Mouse (Mus musculus): Measurements from ENCODE around the gene Pck2.

Pck2 gene

DNA sequence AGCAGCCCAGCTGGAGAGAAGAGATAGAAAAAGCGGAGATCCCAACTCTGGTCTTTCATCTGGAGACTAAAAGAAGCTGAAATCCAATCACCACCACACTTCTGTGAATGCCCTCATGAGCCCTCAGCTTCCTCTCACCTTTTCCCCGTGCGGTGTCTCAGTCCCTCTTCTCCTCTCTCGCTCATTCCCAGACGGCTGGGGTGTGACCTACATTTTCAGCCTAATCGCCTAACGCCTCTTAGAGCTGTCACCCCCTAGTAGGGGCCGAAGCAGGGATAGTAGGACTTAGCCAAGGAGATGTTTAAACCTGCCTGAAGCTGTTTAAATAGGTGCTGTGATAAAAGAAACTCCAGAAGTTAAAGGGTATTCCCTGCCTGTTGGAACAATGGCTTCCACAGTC, 15.3 kb upstream of the Pck2 start, which contains the start of gene Nrl:
Gene Nrl, minus strand, starts transcription at position 197 of the 400 bp plus-strand sequence.
- no peak for ATAC-seq (ENCODE audit: insufficient number of reproducible peaks, low FRiP score, low TSS enrichment)

DNA sequence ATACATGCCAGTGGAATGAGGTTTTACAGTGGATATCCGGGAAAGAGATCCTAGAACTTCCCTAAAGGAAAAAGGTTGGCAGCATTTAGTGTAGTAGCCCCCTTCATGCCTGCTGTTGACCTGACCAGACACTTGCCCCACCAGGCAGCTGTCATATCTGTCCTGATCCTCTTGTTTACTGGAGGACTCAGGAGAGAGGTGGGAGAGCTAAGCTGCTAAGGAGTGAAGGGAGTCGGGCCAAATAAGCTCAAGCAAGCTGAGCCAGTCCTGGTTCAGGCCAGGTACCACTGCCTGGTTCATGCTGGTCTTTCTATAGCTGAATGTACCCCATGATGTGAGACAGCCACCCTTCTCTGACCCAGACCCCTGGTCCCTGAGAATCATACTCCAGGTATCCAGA, 13.4 kb upstream of the Pck2 start:
- ATAC-seq (ENCODE audit: insufficient number of reproducible peaks, low FRiP score, low TSS enrichment), result no peak

DNA sequence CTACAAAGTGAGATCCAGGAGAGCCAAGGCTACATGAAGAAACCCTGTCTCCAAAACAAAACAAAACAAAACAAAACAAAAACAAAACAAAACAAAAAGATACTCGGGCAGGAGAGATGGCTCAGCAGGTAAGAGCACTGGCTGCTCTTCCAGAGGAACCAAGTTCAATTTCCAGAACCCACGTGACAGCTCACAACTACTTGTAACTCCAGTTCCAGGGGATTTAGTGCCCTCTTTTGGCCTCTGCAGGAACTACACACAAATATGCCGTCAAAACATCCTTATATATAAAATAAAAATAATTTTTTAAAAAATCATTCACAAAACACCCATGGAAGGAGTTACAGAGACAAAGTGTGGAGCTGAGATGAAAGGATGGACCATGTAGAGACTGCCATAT, 12.1 kb upstream of the Pck2 start:
- ATAC-seq (ENCODE audit: insufficient number of reproducible peaks, low FRiP score, low TSS enrichment), result no peak

DNA sequence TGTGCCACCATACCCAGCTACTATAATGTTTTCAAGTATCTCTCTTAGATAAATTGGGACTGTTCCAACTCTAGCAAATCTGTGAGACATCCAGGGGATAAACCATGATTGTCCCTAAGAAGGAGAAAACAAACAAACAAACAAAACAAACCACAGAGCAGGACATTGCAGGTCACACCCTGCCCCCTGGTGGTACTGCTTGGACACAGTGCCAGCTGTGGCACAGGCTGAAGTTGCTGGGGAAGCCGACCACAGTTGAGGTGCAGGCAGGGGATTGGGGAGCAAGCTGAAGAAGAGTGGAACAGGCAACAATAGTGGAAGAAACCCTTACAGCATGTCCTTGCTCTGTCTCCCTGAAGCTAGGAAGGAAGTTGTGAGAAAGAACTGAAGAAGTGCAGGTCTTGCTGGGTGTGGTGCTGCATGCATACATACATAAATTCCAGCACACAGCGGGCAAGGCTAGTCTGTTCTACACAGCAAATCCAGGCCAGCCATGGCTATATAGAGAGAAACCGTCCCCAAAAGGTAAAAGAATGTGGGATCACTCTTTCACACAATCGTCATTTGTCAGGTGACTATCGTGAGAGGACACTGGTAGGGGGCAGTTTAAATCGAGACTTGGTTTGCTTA, 3.8 kb upstream of the Pck2 start:
- ATAC-seq (ENCODE audit: insufficient number of reproducible peaks, low FRiP score, low TSS enrichment), result no peak

DNA sequence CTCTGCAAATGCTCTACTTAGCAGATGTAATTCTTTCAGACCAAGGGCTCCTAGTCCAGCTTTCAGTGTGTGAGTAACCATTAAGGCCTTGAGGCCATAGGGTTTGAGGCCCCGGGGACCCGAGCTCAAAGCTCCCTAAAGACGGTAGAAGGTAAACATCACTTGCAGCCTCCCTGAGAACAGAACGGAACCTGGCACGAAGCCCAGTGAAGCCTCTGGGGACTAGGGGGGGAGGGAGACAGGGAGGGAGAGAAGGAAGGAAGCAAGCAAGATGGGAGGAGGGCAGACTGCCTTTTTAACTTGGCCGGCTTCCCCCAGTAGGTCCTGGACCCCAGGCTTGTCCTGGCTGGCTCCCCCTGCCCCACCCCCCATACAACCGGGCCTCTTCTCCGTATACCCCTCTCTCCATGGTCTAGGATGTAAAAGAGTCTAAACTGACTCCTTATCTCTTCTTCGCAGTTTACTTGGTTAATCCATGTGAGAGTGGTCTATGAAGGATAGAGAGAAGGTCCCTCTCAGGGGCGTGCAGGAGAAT, 788 bp downstream of the Pck2 start:
- ATAC-seq (ENCODE audit: insufficient number of reproducible peaks, low FRiP score, low TSS enrichment), result 0 out of 2 replicates have a peak, but pooled peaks have one; percentile 13

DNA sequence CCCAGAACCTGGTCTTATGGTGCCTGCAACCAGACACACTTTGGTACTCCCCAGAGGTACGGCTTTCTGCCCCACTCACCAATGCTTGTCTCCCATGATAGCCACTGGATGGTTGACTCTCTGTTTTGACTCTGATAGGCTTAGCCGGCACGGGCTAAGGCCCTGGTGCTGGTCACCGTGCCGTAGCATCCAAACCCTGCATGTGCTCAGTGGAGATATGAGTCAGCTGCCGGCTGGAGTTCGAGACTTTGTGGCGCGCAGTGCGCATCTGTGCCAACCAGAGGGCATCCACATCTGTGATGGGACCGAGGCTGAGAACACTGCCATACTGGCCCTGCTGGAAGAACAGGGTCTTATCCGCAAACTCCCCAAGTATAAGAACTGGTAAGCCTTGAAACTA, 2.2 kb downstream of the Pck2 start:
- ATAC-seq (ENCODE audit: insufficient number of reproducible peaks, low FRiP score, low TSS enrichment), result no peak

DNA sequence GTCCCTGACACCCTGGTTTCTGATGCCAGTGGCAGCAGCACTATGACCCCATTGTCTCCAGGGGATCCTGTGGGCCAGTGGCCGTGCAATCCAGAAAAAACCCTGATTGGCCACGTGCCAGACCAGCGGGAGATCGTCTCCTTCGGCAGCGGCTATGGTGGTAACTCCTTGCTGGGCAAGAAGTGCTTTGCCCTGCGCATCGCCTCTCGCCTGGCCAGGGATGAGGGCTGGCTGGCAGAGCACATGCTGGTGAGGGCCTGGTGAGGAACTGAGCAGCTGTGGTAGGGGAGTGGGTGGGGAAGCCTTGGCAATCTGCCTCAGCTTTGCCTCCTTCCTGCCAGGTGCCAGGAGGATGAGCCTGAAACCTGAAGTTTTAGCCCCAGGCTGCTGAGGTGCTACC, 4.3 kb downstream of the Pck2 start:
- ATAC-seq (ENCODE audit: insufficient number of reproducible peaks, low FRiP score, low TSS enrichment), result no peak

DNA sequence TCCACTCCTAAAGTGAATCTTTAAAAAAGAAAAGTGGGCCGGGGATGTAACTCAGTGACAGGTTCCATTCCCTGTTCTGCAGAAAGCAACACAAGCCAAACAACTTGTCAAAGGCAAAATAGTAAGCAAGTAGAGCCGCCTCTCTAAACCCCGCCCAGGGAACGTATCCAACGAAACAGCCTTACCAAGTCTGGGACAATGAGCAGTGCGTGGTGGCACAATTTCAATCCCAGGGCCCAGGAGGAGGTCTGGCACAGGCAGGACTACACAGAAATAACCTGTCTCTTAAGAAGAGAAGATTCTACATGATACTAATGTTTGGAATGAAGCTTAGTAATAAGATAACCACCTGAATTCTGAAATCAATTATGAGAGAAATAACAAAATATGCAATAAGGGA, 10.1 kb downstream of the Pck2 start:
- no peak for ATAC-seq (ENCODE audit: insufficient number of reproducible peaks, low FRiP score, low TSS enrichment)

DNA sequence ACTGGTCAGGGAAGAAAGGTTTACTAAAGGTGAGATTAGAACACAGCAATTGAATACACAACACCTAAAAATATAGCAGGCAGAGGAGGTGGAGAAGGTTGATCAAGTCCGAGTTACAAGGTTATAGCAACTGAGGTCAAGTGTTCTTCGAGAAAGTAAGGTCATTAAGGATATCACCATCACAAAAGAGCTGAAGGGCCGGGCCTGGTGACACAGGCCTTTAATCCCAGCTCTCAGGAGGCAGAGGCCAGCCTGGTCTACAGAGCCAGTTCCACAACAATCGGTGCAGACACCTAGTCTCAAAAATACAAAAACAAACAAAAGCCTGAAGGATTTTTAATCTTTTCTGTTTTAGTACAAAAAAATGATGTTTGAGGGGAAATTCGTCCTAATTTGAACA, 11.3 kb downstream of the Pck2 start:
- ATAC-seq (ENCODE audit: insufficient number of reproducible peaks, low FRiP score, low TSS enrichment), result no peak

DNA sequence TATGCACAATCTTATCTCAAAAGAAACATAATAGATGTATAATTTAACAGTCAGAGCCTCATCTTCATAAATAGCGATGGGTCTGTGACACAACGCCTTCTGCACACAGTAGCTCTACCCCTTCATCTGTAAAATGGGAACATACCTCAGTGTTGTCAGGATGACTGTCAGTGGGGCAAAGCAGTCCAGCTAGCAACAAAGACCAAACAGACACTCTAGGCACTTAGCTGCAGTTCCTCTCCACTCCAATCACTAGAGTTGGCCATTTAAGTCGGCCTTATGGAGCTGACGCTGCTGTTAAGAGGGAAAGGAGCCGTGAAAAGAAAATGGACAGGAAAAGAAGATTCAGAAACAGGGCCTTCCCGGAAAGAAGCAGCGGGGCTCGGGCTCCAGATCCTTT, 11.7 kb downstream of the Pck2 start:
- ATAC-seq (ENCODE audit: insufficient number of reproducible peaks, low FRiP score, low TSS enrichment), result no peak

DNA sequence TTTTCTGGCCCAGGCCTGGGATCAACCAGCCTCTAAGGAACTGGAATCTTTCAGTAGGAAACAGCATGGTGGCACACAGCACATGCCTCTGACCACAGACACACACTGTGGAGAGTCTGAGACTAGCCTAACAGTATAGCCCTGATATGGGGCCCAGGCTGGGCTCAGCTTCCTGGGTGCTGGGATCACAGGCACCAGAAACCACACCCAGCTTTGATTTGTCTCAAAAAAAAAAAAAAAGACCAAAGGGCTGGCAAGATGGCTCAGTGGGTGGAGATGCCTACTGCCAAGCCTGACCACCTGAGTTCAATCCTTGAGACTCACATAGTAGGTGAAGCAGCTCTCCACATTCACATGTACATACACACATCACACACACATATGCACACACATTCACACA, 14.6 kb downstream of the Pck2 start:
- ATAC-seq (ENCODE audit: insufficient number of reproducible peaks, low FRiP score, low TSS enrichment), result no peak

DNA sequence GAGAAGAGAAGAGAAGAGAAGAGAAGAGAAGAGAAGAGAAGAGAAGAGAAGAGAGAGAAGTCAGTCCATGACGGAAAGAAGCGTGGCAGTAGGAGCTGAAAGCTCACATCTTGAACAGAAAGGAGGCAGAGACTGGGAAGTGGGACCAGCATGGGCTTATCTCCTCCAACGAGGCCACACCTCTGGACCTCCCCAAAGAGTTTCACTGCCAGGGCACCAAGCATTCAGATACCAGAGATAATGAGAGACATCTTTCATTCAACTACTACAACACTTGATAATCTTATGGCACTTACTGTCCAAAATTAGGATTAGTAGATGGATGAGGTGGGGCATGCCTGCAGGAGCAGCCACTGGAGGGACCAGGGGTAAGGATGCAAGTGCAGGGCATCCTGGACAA, 15.7 kb downstream of the Pck2 start:
- no peak for ATAC-seq (ENCODE audit: insufficient number of reproducible peaks, low FRiP score, low TSS enrichment)

DNA sequence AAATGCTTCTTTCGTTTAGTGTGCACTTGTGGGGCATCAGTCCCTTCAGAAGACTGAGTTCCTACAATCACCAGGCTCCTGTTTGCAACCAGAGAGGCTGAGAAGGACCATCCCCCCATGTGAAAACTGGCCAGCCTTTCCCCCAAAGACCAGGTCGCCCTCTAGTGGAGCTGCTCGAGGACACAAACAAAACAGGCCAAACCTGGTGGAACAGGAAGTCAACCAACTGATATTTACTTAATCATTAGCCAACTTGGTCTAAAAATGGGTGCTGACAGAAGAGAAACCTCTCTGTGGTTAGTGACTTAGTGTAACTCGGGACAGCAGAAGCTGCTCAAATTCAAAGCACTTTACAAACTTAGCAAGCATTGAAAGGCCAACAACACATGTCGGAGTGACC, 16.9 kb downstream of the Pck2 start:
- ATAC-seq (ENCODE audit: insufficient number of reproducible peaks, low FRiP score, low TSS enrichment), result no peak

DNA sequence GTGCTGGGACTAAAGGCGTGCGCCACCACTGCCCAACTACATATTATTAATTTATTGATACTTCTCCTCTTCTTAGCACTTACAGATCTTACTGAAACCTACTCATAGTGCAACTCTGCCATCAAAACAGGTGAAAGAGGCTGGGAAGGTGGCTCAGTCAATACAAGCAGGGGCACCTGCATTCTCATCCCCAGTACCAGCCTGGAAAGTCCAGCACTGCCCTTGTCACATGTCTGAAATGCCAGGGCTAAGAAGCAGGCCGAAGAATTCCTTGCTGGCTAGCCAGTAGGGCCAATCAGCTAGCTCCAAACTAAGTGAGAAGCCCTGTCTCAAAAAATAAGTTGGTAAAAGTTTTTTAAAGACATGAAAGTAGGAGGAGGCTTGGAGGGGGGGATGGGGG, 17.5 kb downstream of the Pck2 start:
- ATAC-seq (ENCODE audit: insufficient number of reproducible peaks, low FRiP score, low TSS enrichment), result no peak

DNA sequence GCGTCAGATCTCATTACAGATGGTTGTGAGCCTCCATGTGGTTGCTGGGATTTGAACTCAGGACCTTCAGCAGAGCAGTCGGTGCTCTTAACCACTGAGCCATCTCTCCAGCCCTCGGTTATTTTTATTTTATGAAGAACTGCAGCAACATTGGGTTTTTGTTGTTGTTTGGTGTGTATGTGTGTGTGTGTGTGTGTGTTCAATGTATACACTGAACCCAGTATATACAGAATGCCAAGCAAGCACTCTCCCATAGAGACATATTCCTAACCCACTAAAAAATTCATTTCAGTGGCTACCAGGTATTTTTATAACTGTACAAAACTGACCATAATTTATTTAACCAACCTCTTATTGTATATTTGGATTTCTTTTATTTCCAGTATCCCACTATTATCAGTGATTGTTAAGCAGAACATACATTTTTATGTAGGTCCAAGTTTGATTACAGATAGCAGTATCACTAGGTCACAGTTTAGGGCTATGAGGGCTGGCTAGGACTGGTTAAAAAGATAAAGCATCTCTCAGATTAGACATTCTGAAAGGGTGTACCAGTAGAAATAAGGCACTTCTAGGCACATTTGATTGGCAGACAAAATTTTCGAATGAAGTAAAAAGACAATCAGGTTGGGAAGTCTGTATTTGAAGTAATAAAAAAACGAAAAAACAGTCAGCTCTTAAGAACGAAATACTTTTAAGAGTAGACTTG, 18.8 kb downstream of the Pck2 start:
- no peak for ATAC-seq (ENCODE audit: insufficient number of reproducible peaks, low FRiP score, low TSS enrichment)

DNA sequence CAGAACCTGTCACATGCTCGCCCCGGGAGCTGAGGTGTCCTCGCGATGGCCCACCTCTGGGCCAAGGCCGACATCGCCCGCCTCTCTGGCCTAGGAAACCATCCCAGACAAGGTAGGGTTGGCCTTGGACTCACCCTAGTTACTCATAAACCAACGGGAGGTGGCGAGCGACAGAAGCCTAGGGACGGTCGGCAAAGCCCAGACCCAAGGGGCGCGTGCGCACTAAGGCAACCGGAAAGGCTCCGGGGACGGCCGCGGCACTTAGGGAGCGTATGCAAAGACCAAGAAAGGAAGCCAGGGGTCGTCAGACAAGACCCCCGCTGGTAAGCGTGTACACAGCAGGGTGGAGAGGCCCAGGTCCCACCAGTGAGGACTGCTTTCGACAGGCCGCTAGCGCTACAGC, 19.7 kb downstream of the Pck2 start, which contains the start of gene Dcaf11:
Gene Dcaf11, plus strand, starts transcription at position 208 of the 403 bp plus-strand sequence.
- ATAC-seq (ENCODE audit: insufficient number of reproducible peaks, low FRiP score, low TSS enrichment), result peak; percentile 77

DNA sequence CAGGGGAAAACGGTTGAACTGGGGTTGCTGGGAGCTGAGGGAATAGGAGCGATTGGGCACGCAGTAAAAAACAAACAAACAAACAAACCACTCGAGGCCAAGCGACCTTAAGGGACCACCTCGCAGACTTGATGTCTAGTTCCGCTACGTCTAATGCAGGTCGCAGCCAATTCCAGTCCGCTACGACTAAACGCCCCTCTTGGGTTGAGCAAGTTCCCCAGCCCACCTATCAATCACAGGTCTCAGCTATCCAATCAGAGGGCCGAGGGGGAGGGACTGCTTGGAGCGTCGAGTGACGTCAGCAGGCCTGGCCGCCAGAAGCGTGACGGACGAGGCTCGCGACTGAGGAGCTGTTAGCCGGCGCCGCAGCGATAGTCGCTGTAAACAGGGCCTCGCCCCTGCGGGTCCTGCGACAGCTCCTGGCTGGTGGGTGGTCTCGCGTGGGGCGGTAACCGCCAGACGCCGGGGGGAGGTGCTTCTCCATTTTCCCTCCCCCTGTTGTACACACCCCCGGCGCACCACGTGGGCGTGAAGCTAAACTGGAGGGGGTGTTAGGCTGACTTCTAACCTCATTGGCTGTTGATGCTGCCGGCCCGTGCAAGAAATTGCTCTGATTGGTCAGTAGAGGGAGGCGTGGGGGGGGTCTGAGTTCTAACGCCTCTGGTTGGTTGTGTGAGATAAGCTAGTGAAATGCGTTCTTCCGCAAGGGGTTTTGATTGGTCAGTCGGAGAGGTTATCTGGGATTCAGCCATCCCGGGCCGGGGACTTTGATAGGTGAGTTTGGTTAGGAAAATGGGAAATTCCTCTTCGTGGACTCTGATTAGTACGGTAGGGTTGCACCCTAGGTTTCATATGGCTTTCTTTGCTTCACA, 20.4 kb downstream of the Pck2 start, which contains the start of gene A730061H03Rik:
Gene A730061H03Rik, minus strand, starts transcription at position 205 of the 872 bp plus-strand sequence.
- ATAC-seq (ENCODE audit: insufficient number of reproducible peaks, low FRiP score, low TSS enrichment), result peak; percentile 90

DNA sequence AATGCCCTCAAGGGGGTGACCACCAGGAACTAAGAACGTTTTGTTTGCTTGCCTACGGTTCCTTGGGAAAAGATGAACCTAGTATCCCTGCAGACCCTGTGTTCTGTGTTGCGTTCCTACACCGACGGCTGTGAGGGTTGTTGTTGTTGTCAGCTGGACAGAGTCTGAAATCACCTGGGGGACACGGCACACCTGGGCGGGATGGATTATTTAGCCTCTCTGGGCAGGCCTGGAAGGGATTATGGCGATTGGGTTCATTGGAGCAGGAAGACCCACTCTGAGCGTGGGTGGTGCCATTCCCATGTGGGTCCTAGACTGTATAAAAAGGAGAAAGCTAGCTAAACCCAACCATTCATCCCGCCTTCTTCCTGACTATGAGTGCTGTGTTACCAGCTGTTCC, 21.8 kb downstream of the Pck2 start:
- no peak for ATAC-seq (ENCODE audit: insufficient number of reproducible peaks, low FRiP score, low TSS enrichment)

DNA sequence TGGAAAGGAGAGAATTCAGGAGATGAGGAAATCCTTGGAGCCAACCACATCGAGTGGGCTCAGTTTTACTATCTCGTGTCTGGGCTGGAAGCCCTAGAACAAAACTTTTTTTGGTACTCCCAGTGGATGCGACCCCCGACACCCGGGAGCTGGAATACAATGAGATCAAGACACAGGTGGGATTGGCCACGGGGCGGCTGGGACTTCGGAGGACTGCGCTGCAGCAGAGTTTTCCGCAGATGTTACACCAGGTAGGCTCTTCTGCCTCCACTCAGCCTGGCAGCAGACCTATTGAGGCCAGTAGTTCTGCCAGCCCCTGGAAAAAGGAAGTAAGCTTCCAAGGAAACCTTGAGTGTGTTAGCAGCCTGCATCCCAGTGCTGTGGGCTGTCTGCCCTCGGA, 23.2 kb downstream of the Pck2 start:
- no peak for ATAC-seq (ENCODE audit: insufficient number of reproducible peaks, low FRiP score, low TSS enrichment)

DNA sequence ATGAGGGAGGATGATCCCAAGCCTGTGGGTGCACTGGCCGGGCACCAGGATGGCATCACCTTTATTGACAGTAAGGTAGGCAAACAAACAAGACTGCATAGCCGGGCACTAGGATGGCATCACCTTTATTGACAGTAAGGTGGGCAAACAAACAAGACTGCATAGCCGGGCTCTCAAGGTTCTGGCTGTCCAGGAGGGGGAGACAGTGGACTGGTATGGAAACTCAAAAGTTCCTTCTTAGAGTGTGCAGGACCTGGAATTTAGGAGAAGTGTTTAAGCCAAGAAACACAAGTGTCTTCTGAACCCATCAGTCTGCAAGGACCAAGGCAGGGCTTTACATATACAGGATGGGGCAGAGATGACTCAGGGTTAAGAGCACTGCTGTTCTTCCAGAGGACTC, 25.7 kb downstream of the Pck2 start:
- ATAC-seq (ENCODE audit: insufficient number of reproducible peaks, low FRiP score, low TSS enrichment), result no peak

DNA sequence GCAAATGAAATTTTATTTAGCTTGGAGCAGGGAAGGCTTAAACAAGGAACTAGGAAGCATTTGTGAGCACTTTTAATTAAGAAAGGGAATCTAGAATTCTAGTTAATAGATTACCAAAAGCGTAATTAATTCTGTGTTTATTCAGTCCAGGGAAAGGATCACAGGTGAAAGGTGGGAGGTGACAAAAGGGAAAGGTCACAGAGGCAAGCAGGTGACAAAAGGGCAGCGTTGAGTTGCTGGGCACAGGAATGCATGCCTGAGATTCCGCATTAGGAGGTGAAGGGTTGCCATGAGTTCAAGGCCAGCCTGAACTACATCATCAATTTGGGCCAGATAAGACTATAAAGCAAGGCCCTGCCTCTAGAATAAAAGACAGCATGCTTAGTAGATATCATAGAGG, 27.4 kb downstream of the Pck2 start:
- no peak for ATAC-seq (ENCODE audit: insufficient number of reproducible peaks, low FRiP score, low TSS enrichment)
